Mouse (Mus musculus) left cerebral cortex, postnatal 14 days (tissue): ENCODE results near the gene Pcmtd2. TPM values are rescaled to one million over a fixed set of nuclear protein-coding genes. Genes with fewer than 3 reads are reported as not detected.
"Not testable (repeated sequence)": the region's sequence is repeated elsewhere in the genome, so short reads cannot be mapped to it uniquely, and the experiment has no call there.

Source experiments
- DNase-seq, 2 experiments: peaks; one replicate each; pipeline ENCODE4 v3.0.0; 2021 to 2022; ENCODE audit warnings: low spot score in 2 of 2, mixed read lengths in 1 of 2
- intact Hi-C: fragments of 180-260 bp; cut with DNase I; formaldehyde crosslinking; loops from one replicate; pipeline ENCODE4 v1.15.1; 2025
- long read RNA-seq, 2 experiments: library from polyadenylated mRNA; stranded (forward); transcript quantifications; one replicate each; pipeline ENCODE4 v2.0.0; 2021
- total RNA-seq, 2 experiments: library from RNA; stranded (reverse); gene quantifications; 2 replicates each; pipeline ENCODE4 v1.2.3; 2021

Pcmtd2 gene
- 10 to 100 TPM; 65.9 to 69.4 TPM for total RNA-seq
- long read RNA-seq, experiment 1, transcript Pcmtd2-201 (7 exons, 3,569 nt): major isoform, 62 of 88 reads
- long read RNA-seq, experiment 1, partial matches to known transcripts: 6 of 88 reads
- long read RNA-seq, experiment 1, other reads (novel, unspliced or antisense): 15 of 88 reads
- long read RNA-seq, experiment 2, transcript Pcmtd2-201 (7 exons, 3,569 nt): major isoform, 49 of 64 reads
- long read RNA-seq, experiment 2, partial matches to known transcripts: 2 of 64 reads
- long read RNA-seq, experiment 2, other reads (novel, unspliced or antisense): 12 of 64 reads

- intact Hi-C loops: loop anchor here (10.0 kb wide), 1 partner anchor 113 kb away; no protein-coding TSS in a partner anchor
- DNase-seq: peak; percentile 94
Observed at GRCm38 (mm10) chr2:181837372-181838292, at the start of gene Pcmtd2. Pcmtd2 (plus strand) TSS chr2:181837854.

- DNase-seq: no peak
- intact Hi-C loops: no loop called here
Observed at GRCm38 (mm10) chr2:181789396-181789795, 48.3 kb upstream of the Pcmtd2 start.

GRCm38 (mm10) chr2:181793186-181793585 lies 44.5 kb upstream of the Pcmtd2 start:
- intact Hi-C loops, DNase-seq: not testable (repeated sequence)

GRCm38 (mm10) chr2:181795641-181796130 lies 42.0 kb upstream of the Pcmtd2 start:
- intact Hi-C loops: no loop called here
- peak; percentile 30 to 70 for DNase-seq

- DNase-seq: no peak
- intact Hi-C loops: no loop called here
Observed at GRCm38 (mm10) chr2:181797672-181798071, 40.0 kb upstream of the Pcmtd2 start.

- DNase-seq: no peak
- intact Hi-C loops: no loop called here
Observed at GRCm38 (mm10) chr2:181829032-181829650, 8.5 kb upstream of the Pcmtd2 start.

GRCm38 (mm10) chr2:181832745-181833144 lies 4.9 kb upstream of the Pcmtd2 start:
- DNase-seq: no peak
- intact Hi-C loops: loop anchor here (10.0 kb wide), 1 partner anchor 108 kb away; no protein-coding TSS in a partner anchor

- DNase-seq: peak in 1 of 2 experiments; percentile 6
- intact Hi-C loops: loop anchor here (10.0 kb wide), 1 partner anchor 113 kb away; no protein-coding TSS in a partner anchor
Observed at GRCm38 (mm10) chr2:181838293-181838680, 633 bp downstream of the Pcmtd2 start.

- intact Hi-C loops: no loop called here
- DNase-seq: no peak
Observed at GRCm38 (mm10) chr2:181845709-181846394, 8.2 kb downstream of the Pcmtd2 start.

GRCm38 (mm10) chr2:181863791-181864535 lies 26.3 kb downstream of the Pcmtd2 start, which contains the start of gene Polr3k:
Polr3k (plus strand) TSS chr2:181864337.
- intact Hi-C loops: loop anchor here (10.0 kb wide), 1 partner anchor 139 kb away; no protein-coding TSS in a partner anchor
- peak; percentile 98 for DNase-seq

GRCm38 (mm10) chr2:181864536-181864860 lies 26.8 kb downstream of the Pcmtd2 start:
- DNase-seq: no peak
- intact Hi-C loops: loop anchor here (10.0 kb wide), 1 partner anchor 140 kb away; no protein-coding TSS in a partner anchor

- DNase-seq: peak; percentile 83 to 86
- intact Hi-C loops: loop anchor here (10.0 kb wide), 1 partner anchor 142 kb away; no protein-coding TSS in a partner anchor
Observed at GRCm38 (mm10) chr2:181866931-181867330, 29.3 kb downstream of the Pcmtd2 start.

GRCm38 (mm10) chr2:181871039-181871438 lies 33.4 kb downstream of the Pcmtd2 start:
- intact Hi-C loops: no loop called here
- no peak for DNase-seq

- intact Hi-C loops: no loop called here
- DNase-seq: no peak
Observed at GRCm38 (mm10) chr2:181878903-181879302, 41.2 kb downstream of the Pcmtd2 start.

GRCm38 (mm10) chr2:181883022-181883749 lies 45.5 kb downstream of the Pcmtd2 start:
- intact Hi-C loops: no loop called here
- no peak for DNase-seq
